Mouse (Mus musculus) liver, adult 2 months (tissue): ENCODE measurements around the gene Gm28845.

Experiments
- CTCF ChIP-seq: fragments of 200-500 bp; IDR thresholded peaks from 2 replicates; pipeline ENCODE4 v1.5.1; 2011; ENCODE audit warnings: low read depth, low read length, control low read depth
- POLR2A ChIP-seq: fragments of 200-500 bp; IDR thresholded peaks from 2 replicates; pipeline ENCODE4 v1.6.1; 2011; ENCODE audit warnings: low read length, control low read depth; ENCODE audit not compliant: insufficient read depth; ENCODE audit errors: extremely low read depth

DNA sequence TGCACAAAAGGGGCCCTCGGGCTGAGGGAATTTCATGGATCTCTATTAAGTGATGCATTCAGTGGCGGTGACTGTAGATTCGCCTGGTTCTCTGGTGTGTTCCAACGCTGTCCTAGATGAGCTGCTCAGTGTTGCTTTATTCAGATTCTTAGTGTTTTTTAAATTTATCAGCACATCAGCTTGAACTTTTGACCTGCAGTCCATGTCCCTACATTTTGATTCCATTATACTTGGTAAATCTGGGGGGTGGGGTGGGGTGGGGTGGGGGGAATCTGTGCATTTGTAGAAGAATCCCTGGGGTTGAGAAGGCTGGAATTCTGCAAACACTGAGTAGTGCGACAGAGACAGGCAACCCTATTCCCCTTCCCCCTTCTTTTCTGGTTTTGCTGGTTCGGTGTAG is 45.8 kb downstream of the Gm28845 start, which contains the start of gene Crygc:
- no peak for TF ChIP-seq POLR2A
- no peak for TF ChIP-seq CTCF
